Mouse (Mus musculus): Measurements from ENCODE around the gene Zfp422.

DNA sequence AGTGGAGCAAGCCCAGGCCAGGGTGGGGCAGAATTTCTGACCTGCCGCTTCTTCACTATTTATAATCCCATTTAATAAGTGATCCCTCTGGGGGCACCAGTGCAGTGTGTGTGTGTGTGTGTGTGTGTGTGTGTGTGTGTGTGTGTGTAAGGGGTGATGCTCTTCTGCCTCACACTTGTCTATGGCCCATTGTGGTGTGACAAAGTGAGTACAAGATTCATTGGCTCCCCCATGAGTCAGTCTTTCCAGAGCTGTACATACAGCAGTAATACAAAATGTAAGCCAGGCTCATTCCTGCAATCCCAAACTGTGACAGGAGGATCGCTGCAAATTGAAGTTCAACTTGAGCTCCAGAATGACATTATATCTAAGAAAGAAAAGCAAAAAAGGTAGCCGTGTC is 36.0 kb upstream of the Zfp422 start:
- TF ChIP-seq CTCF (IDR thresholded peaks at IDR 0.05; ENCODE audit: low read depth, low read length) (no peak), POLR2A (IDR thresholded peaks at IDR 0.05; ENCODE audit: borderline replicate concordance, low read depth, low read length) (no peak)
